Mouse (Mus musculus) small intestine, adult 2 months (tissue): ENCODE measurements around the gene Meis2. TPM values are rescaled to one million over a fixed set of nuclear protein-coding genes. Genes with fewer than 3 reads are reported as not detected.
A peak's percentile ranks its signal among the peaks of the same experiment; 100 is the strongest.

Experiments
- H3K27ac ChIP-seq: fragments of 200-500 bp; 2 replicates; pipeline ENCODE4 v1.5.1; 2012; ENCODE audit warnings: low read depth, low read length, control low read depth, inconsistent platforms; ENCODE audit not compliant: insufficient read depth
- H3K27me3 ChIP-seq: fragments of 200-500 bp; 2 replicates; pipeline ENCODE4 v1.6.1; 2012; ENCODE audit warnings: mild to moderate bottlenecking, moderate library complexity, low read length, inconsistent platforms; ENCODE audit not compliant: control insufficient read depth, insufficient read depth
- H3K36me3 ChIP-seq: fragments of 200-500 bp; 2 replicates; pipeline ENCODE4 v1.6.1; 2012; ENCODE audit warnings: mild to moderate bottlenecking, low read length, control low read depth, inconsistent platforms; ENCODE audit not compliant: control insufficient read depth, insufficient read depth
- H3K4me1 ChIP-seq: fragments of 200-500 bp; 2 replicates; pipeline ENCODE4 v1.6.1; 2012; ENCODE audit warnings: low read length, inconsistent platforms, mixed read lengths; ENCODE audit not compliant: control insufficient read depth, insufficient read depth, insufficient read length
- H3K4me3 ChIP-seq: fragments of 200-500 bp; 2 replicates; pipeline ENCODE4 v1.5.1; 2012; ENCODE audit warnings: low read depth, mild to moderate bottlenecking, control low read depth, inconsistent platforms, low read length, moderate library complexity
- CTCF ChIP-seq: fragments of 200-500 bp; IDR thresholded peaks from 2 replicates; pipeline ENCODE4 v1.5.1; 2012; ENCODE audit warnings: low read depth, mild to moderate bottlenecking, control low read depth, inconsistent platforms, low read length, moderate library complexity, mixed read lengths; ENCODE audit not compliant: insufficient replicate concordance, insufficient read length; ENCODE audit errors: extremely low read depth
- POLR2A ChIP-seq: fragments of 200-500 bp; IDR thresholded peaks from 2 replicates; pipeline ENCODE4 v1.6.1; 2012; ENCODE audit warnings: low read depth, mild to moderate bottlenecking, control low read depth, inconsistent platforms, low read length, moderate library complexity
- WGBS: fragments of 180-500 bp; shearing (Covaris S2); methylation state at CpG from one replicate; pipeline ENCODE4 v1.1.7; 2018; 5-methylcytosine and 5-hydroxymethylcytosine counted together
- polyA plus RNA-seq: library from polyadenylated mRNA; depleted of rRNA; stranded (reverse); fragments of >200 nt; gene quantifications from 2 replicates; pipeline ENCODE4 v1.2.3, GENCODE M21; 2012

The Meis2 gene
- polyA plus RNA-seq, 1 experiment: 3.9 TPM

- WGBS: 43% methylated on average over 3 of the region's 3 CpGs
- H3K27ac ChIP-seq: 0 out of 2 replicates have a peak overlapping the region, but pooled peaks have one; percentile 9
- no peaks in the 10 kb centered on the region for H3K36me3 ChIP-seq
- no peak overlapping the region for H3K4me3 ChIP-seq
- no peak for TF ChIP-seq POLR2A
- TF ChIP-seq CTCF: no peak
- peaks cover 20% of the 10 kb centered on the region for H3K27me3 ChIP-seq
- H3K4me1 ChIP-seq: peaks cover 6% of the 10 kb centered on the region
These were observed 12.1 kb upstream of the Meis2 start for GRCm38 (mm10) chr2:116077716-116078115.

- H3K4me1 ChIP-seq: peaks cover 6% of the 10 kb centered on the region
- no peak for TF ChIP-seq POLR2A
- TF ChIP-seq CTCF: no peak
- no peak overlapping the region for H3K27ac ChIP-seq
- peaks cover 28% of the 10 kb centered on the region for H3K27me3 ChIP-seq
- H3K36me3 ChIP-seq: no peaks in the 10 kb centered on the region
- H3K4me3 ChIP-seq: no peak overlapping the region
These were observed 11.3 kb upstream of the Meis2 start for GRCm38 (mm10) chr2:116076752-116077480.

GRCm38 (mm10) chr2:116075902-116076301, 10.3 kb upstream of the Meis2 start:
- TF ChIP-seq POLR2A: no peak
- no peak for TF ChIP-seq CTCF
- Histone ChIP-seq H3K27ac (peak overlapping the region; percentile 12; the same call in 1 of the 2 replicates), H3K27me3 (peaks cover 37% of the 10 kb centered on the region), H3K36me3 (no peaks in the 10 kb centered on the region), H3K4me3 (peak overlapping the region; percentile 71), H3K4me1 (peaks cover 8% of the 10 kb centered on the region)
- under 1% methylated on average over 23 of the region's 23 CpGs for WGBS

- Histone ChIP-seq H3K27me3 (peaks cover 39% of the 10 kb centered on the region), H3K4me3 (peak overlapping the region; percentile 71), H3K36me3 (no peaks in the 10 kb centered on the region), H3K27ac (peak overlapping the region; percentile 12; the same call in 1 of the 2 replicates), H3K4me1 (peaks cover 8% of the 10 kb centered on the region)
- no peak for TF ChIP-seq POLR2A
- no peak for TF ChIP-seq CTCF
- WGBS: 3% methylated on average over 20 of the region's 20 CpGs
These were observed 9.8 kb upstream of the Meis2 start for GRCm38 (mm10) chr2:116075477-116075876.

GRCm38 (mm10) chr2:116074726-116075440, 9.2 kb upstream of the Meis2 start:
- H3K36me3 ChIP-seq: no peaks in the 10 kb centered on the region
- H3K27ac ChIP-seq: no peak overlapping the region
- H3K4me1 ChIP-seq: peaks cover 8% of the 10 kb centered on the region
- H3K27me3 ChIP-seq: peaks cover 40% of the 10 kb centered on the region
- WGBS: 41% methylated on average over 17 of the region's 17 CpGs
- TF ChIP-seq CTCF (no peak), POLR2A (no peak)
- H3K4me3 ChIP-seq: peak overlapping the region; percentile 71

GRCm38 (mm10) chr2:116074061-116074460, 8.4 kb upstream of the Meis2 start:
- peaks cover 40% of the 10 kb centered on the region for H3K27me3 ChIP-seq
- no peaks in the 10 kb centered on the region for H3K36me3 ChIP-seq
- TF ChIP-seq POLR2A: no peak
- no peak for TF ChIP-seq CTCF
- WGBS: 55% methylated on average over 3 of the region's 3 CpGs
- H3K4me1 ChIP-seq: peaks cover 8% of the 10 kb centered on the region
- H3K27ac ChIP-seq: no peak overlapping the region
- H3K4me3 ChIP-seq: no peak overlapping the region

GRCm38 (mm10) chr2:116073311-116073904, 7.8 kb upstream of the Meis2 start:
- Histone ChIP-seq H3K27ac (no peak overlapping the region), H3K4me3 (no peak overlapping the region), H3K4me1 (peaks cover 8% of the 10 kb centered on the region), H3K27me3 (peaks cover 42% of the 10 kb centered on the region), H3K36me3 (no peaks in the 10 kb centered on the region)
- WGBS: 48% methylated on average over 9 of the region's 9 CpGs
- TF ChIP-seq CTCF: no peak
- no peak for TF ChIP-seq POLR2A
